Mouse (Mus musculus) neutrophil, adult 83 days (primary cell): Measurements from ENCODE around the gene Atp5g1. TPM values are rescaled to one million over a fixed set of nuclear protein-coding genes. Genes with fewer than 3 reads are reported as not detected.

Experiments
- total RNA-seq, 2 experiments: library from RNA; stranded (reverse); gene quantifications; one replicate each; pipeline ENCODE4 v1.2.4; 2023

Atp5g1 gene
- total RNA-seq, result 100 to 1,000 TPM in 1 of 2 experiments, 10 to 100 TPM in 1; 94.9 to 107 TPM

GRCm38 (mm10) chr11:96075509-96076220 is at the start of gene Atp5g1:
TSS of gene Atp5g1 (minus strand) at chr11:96075670.

GRCm38 (mm10) chr11:96111751-96112150 is 36.3 kb upstream of the Atp5g1 start, which contains the start of gene Calcoco2:
TSS of gene Calcoco2 (minus strand) at chr11:96111964.

GRCm38 (mm10) chr11:96065215-96065911 is 10.1 kb downstream of the Atp5g1 start, which contains the start of gene Ube2z:
TSS of gene Ube2z (minus strand) at chr11:96065388.

GRCm38 (mm10) chr11:96034596-96035052 is 40.8 kb downstream of the Atp5g1 start, which contains the start of gene Snf8:
TSS of gene Snf8 (plus strand) at chr11:96034885.

Other genes starting within 250 kb of the Atp5g1 start
- 10 to 100 TPM; 29.8 to 38.9 TPM for gene Gngt2, start 238.5 kb downstream of the Atp5g1 start, total RNA-seq
- gene Abi3, start 233.2 kb downstream of the Atp5g1 start, total RNA-seq, result 10 to 100 TPM; 18.1 to 18.2 TPM
- not detected for gene B4galnt2, start 160.8 kb downstream of the Atp5g1 start, total RNA-seq
- not detected for gene Igf2bp1, start 69.7 kb downstream of the Atp5g1 start, total RNA-seq
- gene Gip, start 51.1 kb downstream of the Atp5g1 start, total RNA-seq, result not detected
- 10 to 100 TPM; 54.4 to 61.7 TPM for gene Snf8, start 40.8 kb downstream of the Atp5g1 start, total RNA-seq
- gene Ube2z, start 10.3 kb downstream of the Atp5g1 start, total RNA-seq, result 10 to 100 TPM; 30.2 to 32.2 TPM
- gene Calcoco2, start 36.3 kb upstream of the Atp5g1 start, total RNA-seq, result not detected
- gene Ttll6, start 58.1 kb upstream of the Atp5g1 start, total RNA-seq, result not detected
- gene Hoxb13, start 118.6 kb upstream of the Atp5g1 start, total RNA-seq, result not detected
- not detected for gene Hoxb9, start 195.8 kb upstream of the Atp5g1 start, total RNA-seq
- gene Hoxb8, start 206.2 kb upstream of the Atp5g1 start, total RNA-seq, result not detected
- not detected for gene Hoxb7, start 211.0 kb upstream of the Atp5g1 start, total RNA-seq
- not detected for gene Hoxb6, start 216.8 kb upstream of the Atp5g1 start, total RNA-seq
- gene Hoxb5, start 227.7 kb upstream of the Atp5g1 start, total RNA-seq, result not detected
- 1 to 10 TPM; 2.2 to 5.1 TPM for gene Hoxb4, start 242.6 kb upstream of the Atp5g1 start, total RNA-seq
- gene Hoxb3, start 247.7 kb upstream of the Atp5g1 start, total RNA-seq, result 1 to 10 TPM in 1 of 2 experiments, under 1 TPM in 1; 0.99 to 1.7 TPM